Mouse (Mus musculus): ENCODE measurements at regions not wholly inside any gene's neighbourhood (a gene's known extent, or its start where the extent isn't known, plus 50 kb on each side); places are given as distances from the start of the nearest gene placed in this dataset.

- TF ChIP-seq CTCF (conservative IDR thresholded peaks at IDR 0.05; ENCODE audit: insufficient read depth, insufficient read length, low read depth, low read length) (no peak), POLR2A (IDR thresholded peaks at IDR 0.05; ENCODE audit: low read depth, low read length) (no peak)
Measured at GRCm38 (mm10) chr15:6025543-6025942, 274.0 kb upstream of the Dab2 start.

All from kidney, adult 2 months (tissue).